Mouse (Mus musculus): ENCODE measurements around the gene Morc1.

DNA sequence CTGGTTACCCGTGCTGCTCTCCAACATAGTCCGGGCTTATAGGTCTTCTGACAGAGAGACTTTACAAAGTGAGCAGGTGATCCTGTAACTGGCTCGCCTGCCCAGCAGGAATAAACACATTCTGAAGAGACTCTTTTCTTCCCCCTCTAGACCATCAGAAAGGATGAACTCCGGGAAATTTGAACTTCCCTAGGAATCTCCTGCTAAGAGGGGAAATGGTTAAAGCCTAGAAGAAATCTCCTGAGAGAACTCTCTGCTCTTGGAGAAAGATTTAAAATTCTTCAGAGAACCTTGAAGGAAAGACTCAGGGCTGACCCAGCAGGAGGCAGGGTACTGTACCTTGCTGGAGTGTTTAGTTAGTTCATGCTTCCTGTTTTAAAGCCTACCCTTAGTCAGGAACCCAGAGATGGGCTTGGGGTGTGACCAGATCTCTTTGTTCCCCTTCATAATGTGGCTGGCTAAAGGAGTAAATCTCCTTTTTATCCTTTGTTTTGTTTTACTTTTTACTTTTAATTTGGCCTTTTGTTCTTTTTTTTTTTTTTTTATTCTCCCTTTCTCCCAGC lies 175.5 kb downstream of the Morc1 start:
- no peak for TF ChIP-seq CTCF (IDR thresholded peaks at IDR 0.05; ENCODE audit: borderline replicate concordance, insufficient read depth, low read length)
- no peak for TF ChIP-seq POLR2A (IDR thresholded peaks at IDR 0.05; ENCODE audit: low read depth, low read length)

Measured in embryonic fibroblast, embryonic 13.5 days (primary cell).